Mouse (Mus musculus) spleen, postnatal 14 days (tissue): ENCODE measurements around the gene Nlrp3.
"Not testable (repeated sequence)": the region's sequence is repeated elsewhere in the genome, so short reads cannot be mapped to it uniquely, and the experiment has no call there.

Experiments
- DNase-seq, 2 experiments: peaks; one replicate each; pipeline ENCODE4 v3.0.0; 2021 to 2022; ENCODE audit warnings: low spot score in 2 of 2

Gene Nlrp3

GRCm38 (mm10) chr11:59537218-59538130, 3.9 kb upstream of the Nlrp3 start:
- DNase-seq: peak; percentile 23 to 33

- peak in 1 of 2 experiments; percentile 15 for DNase-seq
Measured at GRCm38 (mm10) chr11:59538387-59538786, 3.0 kb upstream of the Nlrp3 start.

GRCm38 (mm10) chr11:59540123-59540522, 1.2 kb upstream of the Nlrp3 start:
- no peak for DNase-seq

GRCm38 (mm10) chr11:59542442-59542841, 1.1 kb downstream of the Nlrp3 start:
- no peak for DNase-seq

- no peak for DNase-seq
Measured at GRCm38 (mm10) chr11:59543376-59543775, 2.0 kb downstream of the Nlrp3 start.

GRCm38 (mm10) chr11:59544005-59544404, 2.6 kb downstream of the Nlrp3 start:
- no peak for DNase-seq

- no peak for DNase-seq
Measured at GRCm38 (mm10) chr11:59554127-59554526, 12.8 kb downstream of the Nlrp3 start.

GRCm38 (mm10) chr11:59554535-59554934, 13.2 kb downstream of the Nlrp3 start:
- DNase-seq: no peak

GRCm38 (mm10) chr11:59560906-59561305, 19.5 kb downstream of the Nlrp3 start:
- DNase-seq: no peak

- no peak for DNase-seq
Measured at GRCm38 (mm10) chr11:59562336-59562735, 21.0 kb downstream of the Nlrp3 start.

GRCm38 (mm10) chr11:59562837-59563236, 21.5 kb downstream of the Nlrp3 start:
- DNase-seq: no peak

- DNase-seq: no peak
Measured at GRCm38 (mm10) chr11:59569306-59569705, 27.9 kb downstream of the Nlrp3 start.

- DNase-seq: no peak
Measured at GRCm38 (mm10) chr11:59575726-59576125, 34.4 kb downstream of the Nlrp3 start.

GRCm38 (mm10) chr11:59576135-59576534, 34.8 kb downstream of the Nlrp3 start, which contains the start of gene Olfr222:
Olfr222 (minus strand) TSS chr11:59576235.
- not testable (repeated sequence) for DNase-seq

- DNase-seq: no peak
Measured at GRCm38 (mm10) chr11:59584539-59584938, 43.2 kb downstream of the Nlrp3 start.

- DNase-seq: no peak
Measured at GRCm38 (mm10) chr11:59589496-59589895, 48.1 kb downstream of the Nlrp3 start.

GRCm38 (mm10) chr11:59593189-59593588, 51.8 kb downstream of the Nlrp3 start, which contains the start of gene Olfr223:
Olfr223 (minus strand) TSS chr11:59593289.
- DNase-seq: no peak

- DNase-seq: no peak
Measured at GRCm38 (mm10) chr11:59596091-59596490, 54.7 kb downstream of the Nlrp3 start.

GRCm38 (mm10) chr11:59596950-59597349, 55.6 kb downstream of the Nlrp3 start:
- DNase-seq: no peak

- DNase-seq: no peak
Measured at GRCm38 (mm10) chr11:59599211-59599610, 57.8 kb downstream of the Nlrp3 start.

- no peak for DNase-seq
Measured at GRCm38 (mm10) chr11:59600872-59601271, 59.5 kb downstream of the Nlrp3 start.

GRCm38 (mm10) chr11:59602287-59602686, 60.9 kb downstream of the Nlrp3 start:
- DNase-seq: no peak

GRCm38 (mm10) chr11:59611646-59612045, 70.3 kb downstream of the Nlrp3 start:
- DNase-seq: no peak
